10 mouse cellular contexts compared by ENCODE assay signal in the genomic region with DNA sequence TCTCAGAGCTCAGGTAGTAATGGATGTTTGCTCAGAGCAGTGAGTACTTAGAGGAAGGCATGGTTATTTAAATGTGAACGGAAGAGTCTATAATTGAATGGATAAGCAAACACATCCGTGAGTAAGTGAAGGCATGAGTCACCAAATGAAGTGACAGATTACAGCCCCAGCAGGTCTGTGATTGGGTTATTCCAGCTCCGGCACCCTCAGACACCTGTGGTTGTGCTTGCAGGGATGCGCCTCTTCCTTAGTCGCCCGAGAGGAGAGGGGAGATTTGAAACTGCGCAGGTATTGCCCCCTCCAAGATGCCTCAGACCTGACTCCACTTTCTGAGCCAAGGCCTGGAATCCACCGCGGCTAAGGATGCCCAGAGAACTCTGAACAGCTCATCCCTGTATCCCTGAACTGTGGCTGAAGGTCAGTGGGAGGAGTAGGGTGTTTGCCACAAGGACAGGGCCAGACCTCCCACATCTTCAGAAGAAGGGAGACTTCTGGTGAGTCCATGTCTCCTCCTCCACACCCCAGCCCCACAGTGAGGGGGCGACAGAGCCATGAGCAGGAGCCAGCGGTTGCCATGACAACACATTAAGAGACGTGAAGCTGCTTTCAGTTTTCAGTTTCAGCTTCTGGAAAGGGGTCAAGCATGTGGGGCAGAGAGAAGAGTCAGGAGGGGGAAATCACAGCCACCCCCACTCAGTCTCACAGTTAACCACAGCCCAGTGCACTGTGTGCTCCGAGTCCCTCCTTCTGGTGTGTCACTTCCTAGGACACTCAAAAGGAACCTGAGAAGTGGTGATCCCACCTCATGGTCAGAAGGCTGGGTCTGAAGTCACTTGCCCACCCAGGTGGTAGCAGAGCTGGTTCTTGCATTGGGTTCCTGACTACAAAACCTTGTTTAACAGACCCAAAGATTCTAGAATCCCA. TPM values are rescaled to one million over a fixed set of nuclear protein-coding genes. Genes with fewer than 3 reads are reported as not detected.
A peak's percentile ranks its signal among the peaks of the same experiment; 100 is the strongest.
DNase-seq lines count a peak whose midpoint lies in the region; ATAC-seq lines count a peak whose summit lies in the region.
"Had no signal": no experiment of that assay in that cellular context is flagged by ENCODE, and none has a peak within 500 bp of the region (broad histone marks: within the 10 kb centered on the region; RNA-seq: fewer than 3 reads in every experiment).

No protein-coding gene starts in this region.

- H3K27me3 ChIP-seq in kidney, embryonic 14.5 days (ENCODE audit: control insufficient read depth, insufficient read depth, low read length) = no peaks in the 10 kb centered on the region
- H3K27me3 ChIP-seq in embryonic facial prominence, embryonic 14.5 days (replicated peaks; ENCODE audit: control insufficient read depth, insufficient read depth, low read length) = no peaks in the 10 kb centered on the region; the same call in 1 of the 2 replicates

- H3K4me1 ChIP-seq in kidney, embryonic 14.5 days (ENCODE audit: control insufficient read depth, insufficient read depth, low read length) = 0 out of 2 replicates have a peak, but pooled peaks cover 5% of the 10 kb centered on the region
- H3K4me1 ChIP-seq in embryonic facial prominence, embryonic 14.5 days (ENCODE audit: control insufficient read depth, insufficient read depth, low read length) = no peaks in the 10 kb centered on the region
- H3K4me1 ChIP-seq: limb, embryonic 12.5 days had no signal

- no peak overlapping the region for H3K9ac ChIP-seq in kidney, embryonic 14.5 days (ENCODE audit: low read depth, low read length)
- no peak overlapping the region for H3K9ac ChIP-seq in embryonic facial prominence, embryonic 14.5 days (ENCODE audit: low read depth, low read length)
- H3K9ac ChIP-seq: limb, embryonic 12.5 days had no signal

- H3K9me3 ChIP-seq in kidney, embryonic 14.5 days (ENCODE audit: control insufficient read depth, low read length) = no peaks in the 10 kb centered on the region
- H3K9me3 ChIP-seq in embryonic facial prominence, embryonic 14.5 days (ENCODE audit: control insufficient read depth, low read length) = no peaks in the 10 kb centered on the region
- H3K9me3 ChIP-seq: limb, embryonic 12.5 days had no signal

- H3K4me2 ChIP-seq in kidney, embryonic 14.5 days (replicated peaks; ENCODE audit: low read depth, low read length) = no peak overlapping the region
- no peak overlapping the region for H3K4me2 ChIP-seq in embryonic facial prominence, embryonic 14.5 days (ENCODE audit: low read depth, low read length)
- H3K4me2 ChIP-seq: limb, embryonic 12.5 days had no signal

- H3K27ac ChIP-seq in kidney, embryonic 14.5 days (ENCODE audit: low read depth, low read length) = no peak overlapping the region
- no peak overlapping the region for H3K27ac ChIP-seq in embryonic facial prominence, embryonic 14.5 days (replicated peaks; ENCODE audit: low read depth, low read length)
- H3K27ac ChIP-seq: limb, embryonic 12.5 days had no signal

- 36% methylated on average over 13 of the region's 13 CpGs for WGBS in kidney, embryonic 14.5 days
- 37% methylated on average over 11 of the region's 13 CpGs for WGBS in embryonic facial prominence, embryonic 14.5 days

- H3K36me3 ChIP-seq in kidney, embryonic 14.5 days (ENCODE audit: control insufficient read depth, insufficient read depth, low read length) = no peaks in the 10 kb centered on the region
- no peaks in the 10 kb centered on the region for H3K36me3 ChIP-seq in embryonic facial prominence, embryonic 14.5 days (ENCODE audit: control insufficient read depth, insufficient read depth, low read length)
- H3K36me3 ChIP-seq: limb, embryonic 12.5 days had no signal

- intact Hi-C loops in heart, postnatal 14 days (cut with DNase I) = no loop called here
- intact Hi-C loops in gastrocnemius, postnatal 36 days (cut with DNase I) = loop anchor here (5.0 to 10.0 kb wide), 2 partner anchors 109 to 123 kb away; no protein-coding TSS in a partner anchor

- H3K4me3 ChIP-seq in kidney, embryonic 14.5 days (ENCODE audit: low read length) = no peak overlapping the region
- no peak overlapping the region for H3K4me3 ChIP-seq in embryonic facial prominence, embryonic 14.5 days (ENCODE audit: low read depth, low read length)
- H3K4me3 ChIP-seq: limb, embryonic 12.5 days had no signal

- no peak for DNase-seq in kidney, adult 9 months
- peak; percentile 63 for DNase-seq in embryonic facial prominence, embryonic 14.5 days (ENCODE audit: low spot score)
- peak; percentile 61 for DNase-seq in layer of hippocampus, adult 9-11 months
- DNase-seq in ovary, postnatal 14 days (ENCODE audit: low spot score) = peak; percentile 13
- no peak for DNase-seq in B cell, adult 2 months
- DNase-seq in heart, postnatal 14 days = no peak
- DNase-seq in gastrocnemius, postnatal 36 days = no peak

- peak; percentile 88 for ATAC-seq in kidney, embryonic 14.5 days (ENCODE audit: low FRiP score, low TSS enrichment)
- ATAC-seq in embryonic facial prominence, embryonic 14.5 days (ENCODE audit: low read depth) = no peak; the same call in 1 of the 2 replicates

RNA-seq across cellular contexts. Expression of a gene that starts 49.6 kb away (rescaled TPM):
- polyA plus RNA-seq in kidney, embryonic 14.5 days (2014; fragmentation: Nextera tagmentation; extraction: Ambion mirVana) = 0.16 TPM in 1 of 2 replicates, not detected in the other
- polyA plus RNA-seq in embryonic facial prominence, embryonic 14.5 days (2014; fragmentation: Nextera tagmentation; extraction: Ambion mirVana) = 0.21 TPM in 1 of 2 replicates, not detected in the other
- under 1 TPM; 0.07 to 0.17 TPM for total RNA-seq in heart, postnatal 14 days (2021)
- under 1 TPM; 0.33 to 0.35 TPM for total RNA-seq in gastrocnemius, postnatal 36 days (2021)
- total RNA-seq: CH12.LX had no signal

Comparison
In these comparisons a context has a peak if more than half of its experiments do, and no peak if none do; other contexts are left out.
1. DNase-seq: peak in embryonic facial prominence, embryonic 14.5 days (single experiment), layer of hippocampus, adult 9-11 months (single experiment) and ovary, postnatal 14 days (single experiment); none in kidney, adult 9 months (single experiment), B cell, adult 2 months (0 of 2), heart, postnatal 14 days (0 of 2) and gastrocnemius, postnatal 36 days (0 of 2).